Mouse (Mus musculus) olfactory bulb, adult 2 months (tissue): Measurements from ENCODE around the gene Gm11084.
"Not testable (repeated sequence)": the region's sequence is repeated elsewhere in the genome, so short reads cannot be mapped to it uniquely, and the experiment has no call there.

Experiments
- CTCF ChIP-seq: fragments of 200-500 bp; IDR thresholded peaks from 2 replicates; pipeline ENCODE4 v1.5.1; 2012; ENCODE audit warnings: low read depth, mild to moderate bottlenecking, low read length, moderate library complexity; ENCODE audit not compliant: insufficient read depth
- POLR2A ChIP-seq: fragments of 200-500 bp; IDR thresholded peaks from 2 replicates; pipeline ENCODE4 v1.6.1; 2012; ENCODE audit warnings: mild to moderate bottlenecking, low read depth, low read length, moderate library complexity; ENCODE audit not compliant: insufficient read depth

GRCm38 (mm10) chr2:72988945-72989344 is 2.4 kb upstream of the Gm11084 start:
- TF ChIP-seq CTCF, POLR2A: not testable (repeated sequence)
